ENCODE assay signal across 9 mouse cellular contexts in genomic region chr13:97310186-97310854, GRCm38 (mm10).
DNase-seq lines count a peak whose midpoint lies in the region; ATAC-seq lines count a peak whose summit lies in the region.
"Had no signal": no experiment of that assay in that cellular context is flagged by ENCODE, and none has a peak within 500 bp of the region (broad histone marks: within the 10 kb centered on the region; RNA-seq: fewer than 3 reads in every experiment).

No protein-coding gene starts in this region.

- peaks cover 36% of the 10 kb centered on the region for H3K4me1 ChIP-seq in kidney, embryonic 16.5 days (ENCODE audit: insufficient read depth, low read length)

- 24% methylated on average over 8 of the region's 8 CpGs for WGBS in kidney, embryonic 16.5 days

- H3K9me3 ChIP-seq in kidney, embryonic 16.5 days (ENCODE audit: low read length), result no peaks in the 10 kb centered on the region
- H3K9me3 ChIP-seq: liver, embryonic 15.5 days had no signal

- no peak overlapping the region for H3K4me2 ChIP-seq in kidney, embryonic 16.5 days (replicated peaks; ENCODE audit: low read depth, low read length)
- H3K4me2 ChIP-seq: hindbrain, embryonic 14.5 days; liver, embryonic 15.5 days had no signal

- H3K27me3 ChIP-seq in kidney, embryonic 16.5 days (ENCODE audit: insufficient read depth, low read length), result no peaks in the 10 kb centered on the region
- H3K27me3 ChIP-seq: liver, embryonic 15.5 days had no signal

- H3K4me3 ChIP-seq in kidney, embryonic 16.5 days (ENCODE audit: low read length), result no peak overlapping the region
- H3K4me3 ChIP-seq: liver, embryonic 15.5 days had no signal

- peak overlapping the region; percentile 78 for H3K27ac ChIP-seq in kidney, embryonic 16.5 days (ENCODE audit: low read length)
- H3K27ac ChIP-seq: hindbrain, embryonic 14.5 days; liver, embryonic 15.5 days had no signal

- DNase-seq in testis, postnatal 14 days (ENCODE audit: low spot score), result peak; percentile 19
- DNase-seq in testis, postnatal 10 days (ENCODE audit: low spot score), result no peak
- peak; percentile 63 for DNase-seq in heart, adult 8-10 months (ENCODE audit: low spot score)
- no peak for DNase-seq in thymus, adult 18-20 months
- no peak for DNase-seq in spleen, adult 18-20 months

- H3K36me3 ChIP-seq in kidney, embryonic 16.5 days (ENCODE audit: insufficient read depth, low read length), result no peaks in the 10 kb centered on the region
- H3K36me3 ChIP-seq: liver, embryonic 15.5 days had no signal

- peak; percentile 86 for ATAC-seq in kidney, embryonic 16.5 days (ENCODE audit: low FRiP score, low TSS enrichment)
- no peak for ATAC-seq in monocyte, adult 5-6 weeks (replicated peaks; ENCODE audit: insufficient number of reproducible peaks, low FRiP score, low TSS enrichment, poor library complexity, severe bottlenecking)

- no peak overlapping the region for H3K9ac ChIP-seq in kidney, embryonic 16.5 days (replicated peaks; ENCODE audit: low read length)
- H3K9ac ChIP-seq: hindbrain, embryonic 14.5 days; liver, embryonic 15.5 days had no signal

Comparison
In these comparisons a context has a peak if more than half of its experiments do, and no peak if none do; other contexts are left out.
1. DNase-seq: peak in testis, postnatal 14 days (single experiment) and heart, adult 8-10 months (single experiment); none in testis, postnatal 10 days (single experiment), thymus, adult 18-20 months (0 of 2) and spleen, adult 18-20 months (0 of 2).